Mouse (Mus musculus) adrenal gland, adult 8-10 months (tissue): Measurements from ENCODE around the gene Mdga2. TPM values are rescaled to one million over a fixed set of nuclear protein-coding genes. Genes with fewer than 3 reads are reported as not detected.

Experiments
- DNase-seq: peaks from one replicate; pipeline ENCODE4 v3.0.0; 2022
- total RNA-seq, 4 experiments: library from RNA; stranded (reverse); gene quantifications; 2 replicates each; pipeline ENCODE4 v1.2.4; 2022

Mdga2 gene
- 1 to 10 TPM; 4.1 to 7.5 (median 5.7) TPM for total RNA-seq

- no peak for DNase-seq
Observed at GRCm38 (mm10) chr12:67222221-67223025, at the start of gene Mdga2. TSS of gene Mdga2 (minus strand) at chr12:67222549.

GRCm38 (mm10) chr12:67267409-67267808 is 45.1 kb upstream of the Mdga2 start:
- DNase-seq, result no peak

GRCm38 (mm10) chr12:67223530-67223929 is 1.2 kb upstream of the Mdga2 start:
- no peak for DNase-seq

- DNase-seq, result no peak
Observed at GRCm38 (mm10) chr12:67221329-67222220, 774 bp downstream of the Mdga2 start.

- no peak for DNase-seq
Observed at GRCm38 (mm10) chr12:67220641-67221231, 1.6 kb downstream of the Mdga2 start.

- DNase-seq, result no peak
Observed at GRCm38 (mm10) chr12:67220041-67220440, 2.3 kb downstream of the Mdga2 start.

- DNase-seq, result no peak
Observed at GRCm38 (mm10) chr12:67219564-67219963, 2.8 kb downstream of the Mdga2 start.

GRCm38 (mm10) chr12:67212801-67213200 is 9.5 kb downstream of the Mdga2 start:
- no peak for DNase-seq

GRCm38 (mm10) chr12:67178155-67178554 is 44.2 kb downstream of the Mdga2 start:
- no peak for DNase-seq

GRCm38 (mm10) chr12:67156569-67157237 is 65.6 kb downstream of the Mdga2 start:
- no peak for DNase-seq

GRCm38 (mm10) chr12:67153077-67153476 is 69.3 kb downstream of the Mdga2 start:
- no peak for DNase-seq

GRCm38 (mm10) chr12:67141605-67142004 is 80.7 kb downstream of the Mdga2 start:
- no peak for DNase-seq

GRCm38 (mm10) chr12:67140131-67140530 is 82.2 kb downstream of the Mdga2 start:
- no peak for DNase-seq

- no peak for DNase-seq
Observed at GRCm38 (mm10) chr12:67127457-67127856, 94.9 kb downstream of the Mdga2 start.

- DNase-seq, result no peak
Observed at GRCm38 (mm10) chr12:67123874-67124273, 98.5 kb downstream of the Mdga2 start.

GRCm38 (mm10) chr12:67118652-67119515 is 103.5 kb downstream of the Mdga2 start:
- DNase-seq, result no peak

- DNase-seq, result no peak
Observed at GRCm38 (mm10) chr12:67104171-67104570, 118.2 kb downstream of the Mdga2 start.

GRCm38 (mm10) chr12:67094414-67094813 is 127.9 kb downstream of the Mdga2 start:
- DNase-seq, result no peak

GRCm38 (mm10) chr12:67090420-67090965 is 131.9 kb downstream of the Mdga2 start:
- DNase-seq, result no peak

- no peak for DNase-seq
Observed at GRCm38 (mm10) chr12:67059136-67060014, 163.0 kb downstream of the Mdga2 start.
